Mouse (Mus musculus) limb, embryonic 10.5 days (tissue): ENCODE data around the gene Tnfsf9. TPM values are rescaled to one million over a fixed set of nuclear protein-coding genes. Genes with fewer than 3 reads are reported as not detected.

ENCODE experiments used
- DNase-seq: peaks from one replicate; pipeline ENCODE4 v3.0.0-alpha.2; 2017; ENCODE audit warnings: low spot score
- H3K27ac ChIP-seq: fragments of 300-500 bp; sonication (generic); 2 replicates; pipeline ENCODE4 v1.5.1; 2016; ENCODE audit warnings: mild to moderate bottlenecking
- H3K27me3 ChIP-seq: fragments of 300-500 bp; sonication (generic); 2 replicates; pipeline ENCODE4 v1.6.1; 2016; ENCODE audit warnings: low read depth, mild to moderate bottlenecking; ENCODE audit not compliant: poor library complexity, severe bottlenecking
- H3K36me3 ChIP-seq: fragments of 300-500 bp; sonication (generic); 2 replicates; pipeline ENCODE4 v1.6.1; 2016; ENCODE audit warnings: mild to moderate bottlenecking, moderate library complexity
- H3K4me1 ChIP-seq: fragments of 300-500 bp; sonication (generic); 2 replicates; pipeline ENCODE4 v1.6.1; 2016
- H3K4me3 ChIP-seq: fragments of 300-500 bp; sonication (generic); 2 replicates; pipeline ENCODE4 v1.5.1; 2016; ENCODE audit warnings: mild to moderate bottlenecking, moderate library complexity
- H3K9me3 ChIP-seq: fragments of 300-500 bp; sonication (generic); replicated peaks from 2 replicates; pipeline ENCODE4 v1.6.1; 2016; ENCODE audit warnings: mild to moderate bottlenecking
- WGBS: fragments of 180-500 bp; shearing (Covaris S2); methylation state at CpG from one replicate; pipeline ENCODE4 v1.1.7; 2016; 5-methylcytosine and 5-hydroxymethylcytosine counted together
- polyA plus RNA-seq: library from polyadenylated mRNA; unstranded; fragments of >200 nt; fragmentation: Nextera tagmentation; extraction: Ambion mirVana; gene quantifications from 2 replicates; pipeline ENCODE4 v1.2.1, GENCODE M21; 2016

Tnfsf9 gene
- polyA plus RNA-seq, 1 experiment from 2014 or later, result 7.4 TPM

DNA sequence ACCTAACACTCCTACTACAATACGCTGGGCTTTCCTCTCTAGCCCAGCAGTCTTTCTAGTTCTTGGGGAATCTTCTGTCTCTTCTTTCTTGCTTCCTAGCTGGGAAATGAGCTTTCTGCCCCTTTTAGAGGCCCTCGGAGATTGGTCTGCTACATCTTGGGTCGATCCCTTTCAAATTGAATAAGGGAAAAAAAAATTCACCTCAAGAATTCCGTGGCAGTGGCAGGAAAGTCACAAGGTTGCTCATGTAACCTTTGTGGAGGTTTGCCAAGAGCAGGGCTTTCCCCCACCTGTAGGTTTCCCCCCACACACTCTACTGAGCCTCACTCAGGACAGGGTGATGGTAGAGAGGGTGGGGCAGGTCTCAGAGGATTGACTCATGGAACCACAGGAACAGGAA lies 48.7 kb downstream of the Tnfsf9 start:
- peaks cover 9% of the 10 kb centered on the region for H3K4me1 ChIP-seq
- H3K27ac ChIP-seq, result no peak overlapping the region
- H3K27me3 ChIP-seq, result peaks cover 29% of the 10 kb centered on the region
- no peak overlapping the region for H3K4me3 ChIP-seq
- no peaks in the 10 kb centered on the region for H3K36me3 ChIP-seq
- no peak for DNase-seq
- H3K9me3 ChIP-seq, result no peaks in the 10 kb centered on the region; the same call in 1 of the 2 replicates
- 87% methylated on average over 4 of the region's 4 CpGs for WGBS

Other genes with a start within 250 kb of the Tnfsf9 start
- gene Acsbg2, start 230.9 kb upstream of the Tnfsf9 start, polyA plus RNA-seq, result not detected in 2 replicates
- gene 1700061G19Rik, start 229.8 kb upstream of the Tnfsf9 start, polyA plus RNA-seq, result 0.50 and 0.73 TPM in 2 replicates
- gene Mllt1, start 169.9 kb upstream of the Tnfsf9 start, polyA plus RNA-seq, result 79.0 and 90.2 TPM in 2 replicates
- not detected in 2 replicates for gene Acer1, start 123.2 kb upstream of the Tnfsf9 start, polyA plus RNA-seq
- 189 and 200 TPM in 2 replicates for gene Clpp, start 115.0 kb upstream of the Tnfsf9 start, polyA plus RNA-seq
- 44.2 and 44.9 TPM in 2 replicates for gene Alkbh7, start 108.0 kb upstream of the Tnfsf9 start, polyA plus RNA-seq
- gene Pspn, start 105.3 kb upstream of the Tnfsf9 start, polyA plus RNA-seq, result not detected in 2 replicates
- 76.4 and 80.8 TPM in 2 replicates for gene Gtf2f1, start 94.0 kb upstream of the Tnfsf9 start, polyA plus RNA-seq
- 0.20 and 0.45 TPM in 2 replicates for gene Gm17949, start 93.9 kb upstream of the Tnfsf9 start, polyA plus RNA-seq
- 47.0 and 48.8 TPM in 2 replicates for gene Khsrp, start 73.8 kb upstream of the Tnfsf9 start, polyA plus RNA-seq
- not detected in 2 replicates for gene Slc25a41, start 63.7 kb upstream of the Tnfsf9 start, polyA plus RNA-seq
- 1.9 and 2.7 TPM in 2 replicates for gene Crb3, start 46.2 kb upstream of the Tnfsf9 start, polyA plus RNA-seq
- gene Slc25a23, start 45.5 kb upstream of the Tnfsf9 start, polyA plus RNA-seq, result 2.5 and 3.9 TPM in 2 replicates
- 0.66 and 0.97 TPM in 2 replicates for gene Dennd1c, start 26.8 kb upstream of the Tnfsf9 start, polyA plus RNA-seq
- gene Tubb4a, start 17.5 kb upstream of the Tnfsf9 start, polyA plus RNA-seq, result 3.3 and 5.4 TPM in 2 replicates
- gene Cd70, start 44.5 kb downstream of the Tnfsf9 start, polyA plus RNA-seq, result not detected in 2 replicates
- gene Tnfsf14, start 88.9 kb downstream of the Tnfsf9 start, polyA plus RNA-seq, result 0.15 TPM in 2 replicates
- 0.03 and 0.15 TPM in 2 replicates for gene C3, start 122.8 kb downstream of the Tnfsf9 start, polyA plus RNA-seq
- gene Gpr108, start 143.1 kb downstream of the Tnfsf9 start, polyA plus RNA-seq, result 24.7 and 26.7 TPM in 2 replicates
- 34.7 and 42.9 TPM in 2 replicates for gene Trip10, start 144.1 kb downstream of the Tnfsf9 start, polyA plus RNA-seq
- 1.1 and 1.3 TPM in 2 replicates for gene Vav1, start 173.8 kb downstream of the Tnfsf9 start, polyA plus RNA-seq